Mouse (Mus musculus): ENCODE measurements around the gene Gm7102. TPM values are rescaled to one million over a fixed set of nuclear protein-coding genes. Genes with fewer than 3 reads are reported as not detected.

Gm7102 gene
- polyA plus RNA-seq, 1 experiment from 2014 or later, result not detected

- Histone ChIP-seq H3K9ac (replicated peaks; ENCODE audit: low read length) (peak overlapping the region; percentile 37; the same call in 1 of the 2 replicates), H3K4me1 (ENCODE audit: control insufficient read depth, insufficient read depth, low read length) (peaks cover 8% of the 10 kb centered on the region; the same call in 1 of the 2 replicates), H3K4me3 (replicated peaks; ENCODE audit: low read depth, low read length) (peak overlapping the region; percentile 36), H3K36me3 (ENCODE audit: control insufficient read depth, insufficient read depth, low read length) (no peaks in the 10 kb centered on the region), H3K4me2 (ENCODE audit: low read length) (peak overlapping the region; percentile 69), H3K27ac (replicated peaks; ENCODE audit: low read depth, low read length) (no peak overlapping the region), H3K9me3 (ENCODE audit: control insufficient read depth, low read length) (no peaks in the 10 kb centered on the region), H3K27me3 (ENCODE audit: control insufficient read depth, insufficient read depth, low read length) (no peaks in the 10 kb centered on the region)
- ATAC-seq (ENCODE audit: low FRiP score, low TSS enrichment), result 0 out of 2 replicates have a peak, but pooled peaks have one; percentile 17
- 8% methylated on average over 8 of the region's 8 CpGs for WGBS
- peak; percentile 27 for DNase-seq
Observed at GRCm38 (mm10) chr19:61151372-61151700, 24.8 kb downstream of the Gm7102 start.

- Histone ChIP-seq H3K27ac (replicated peaks; ENCODE audit: low read depth, low read length) (no peak overlapping the region), H3K4me2 (ENCODE audit: low read length) (peak overlapping the region; percentile 58), H3K27me3 (ENCODE audit: control insufficient read depth, insufficient read depth, low read length) (no peaks in the 10 kb centered on the region), H3K9me3 (ENCODE audit: control insufficient read depth, low read length) (no peaks in the 10 kb centered on the region), H3K4me3 (replicated peaks; ENCODE audit: low read depth, low read length) (peak overlapping the region; percentile 47), H3K4me1 (ENCODE audit: control insufficient read depth, insufficient read depth, low read length) (peaks cover 12% of the 10 kb centered on the region), H3K9ac (replicated peaks; ENCODE audit: low read length) (peak overlapping the region; percentile 53; the same call in 1 of the 2 replicates), H3K36me3 (ENCODE audit: control insufficient read depth, insufficient read depth, low read length) (no peaks in the 10 kb centered on the region)
- DNase-seq (no peak), ATAC-seq (ENCODE audit: low FRiP score, low TSS enrichment) (no peak)
- 26% methylated on average over 4 of the region's 4 CpGs for WGBS
Observed at GRCm38 (mm10) chr19:61141299-61141698, 34.8 kb downstream of the Gm7102 start.

- Histone ChIP-seq H3K4me1 (ENCODE audit: control insufficient read depth, insufficient read depth, low read length) (peaks cover 12% of the 10 kb centered on the region), H3K9ac (replicated peaks; ENCODE audit: low read length) (peak within 1 kb of the TSS; percentile 53), H3K4me3 (replicated peaks; ENCODE audit: low read depth, low read length) (peak within 1 kb of the TSS; percentile 47), H3K36me3 (ENCODE audit: control insufficient read depth, insufficient read depth, low read length) (no peaks in the 10 kb centered on the region), H3K27me3 (ENCODE audit: control insufficient read depth, insufficient read depth, low read length) (no peaks in the 10 kb centered on the region), H3K9me3 (ENCODE audit: control insufficient read depth, low read length) (no peaks in the 10 kb centered on the region), H3K27ac (replicated peaks; ENCODE audit: low read depth, low read length) (peak within 1 kb of the TSS; percentile 52; the same call in 1 of the 2 replicates), H3K4me2 (ENCODE audit: low read length) (peak within 1 kb of the TSS; percentile 58)
- DNase-seq (peak; percentile 91), ATAC-seq (ENCODE audit: low FRiP score, low TSS enrichment) (peak; percentile 99)
- 1% methylated on average over 18 of the region's 18 CpGs for WGBS
Observed at GRCm38 (mm10) chr19:61140342-61141206, 35.5 kb downstream of the Gm7102 start, which contains the start of gene Zfp950. Gene Zfp950, minus strand, starts transcription at chr19:61140840.

- Histone ChIP-seq H3K9me3 (ENCODE audit: control insufficient read depth, low read length) (no peaks in the 10 kb centered on the region), H3K4me3 (replicated peaks; ENCODE audit: low read depth, low read length) (no peak overlapping the region), H3K4me1 (ENCODE audit: control insufficient read depth, insufficient read depth, low read length) (peaks cover 12% of the 10 kb centered on the region), H3K27ac (replicated peaks; ENCODE audit: low read depth, low read length) (no peak overlapping the region), H3K27me3 (ENCODE audit: control insufficient read depth, insufficient read depth, low read length) (no peaks in the 10 kb centered on the region), H3K9ac (replicated peaks; ENCODE audit: low read length) (no peak overlapping the region), H3K4me2 (ENCODE audit: low read length) (no peak overlapping the region), H3K36me3 (ENCODE audit: control insufficient read depth, insufficient read depth, low read length) (peaks cover 5% of the 10 kb centered on the region; the same call in 1 of the 2 replicates)
- ATAC-seq (ENCODE audit: low FRiP score, low TSS enrichment), result no peak
- DNase-seq, result no peak
Observed at GRCm38 (mm10) chr19:61138655-61139054, 37.5 kb downstream of the Gm7102 start.

GRCm38 (mm10) chr19:61131096-61131495 lies 45.0 kb downstream of the Gm7102 start:
- Histone ChIP-seq H3K9ac (replicated peaks; ENCODE audit: low read length) (no peak overlapping the region), H3K4me3 (replicated peaks; ENCODE audit: low read depth, low read length) (no peak overlapping the region), H3K36me3 (ENCODE audit: control insufficient read depth, insufficient read depth, low read length) (peaks cover 9% of the 10 kb centered on the region; the same call in 1 of the 2 replicates), H3K9me3 (ENCODE audit: control insufficient read depth, low read length) (no peaks in the 10 kb centered on the region), H3K4me1 (ENCODE audit: control insufficient read depth, insufficient read depth, low read length) (no peaks in the 10 kb centered on the region), H3K4me2 (ENCODE audit: low read length) (no peak overlapping the region), H3K27me3 (ENCODE audit: control insufficient read depth, insufficient read depth, low read length) (no peaks in the 10 kb centered on the region), H3K27ac (replicated peaks; ENCODE audit: low read depth, low read length) (no peak overlapping the region)
- 92% methylated on average over 10 of the region's 10 CpGs for WGBS
- DNase-seq (no peak), ATAC-seq (ENCODE audit: low FRiP score, low TSS enrichment) (no peak)

Other genes starting within 250 kb of the Gm7102 start
- 42.6 and 48.6 TPM in 2 replicates for gene Zfp950, start 35.5 kb downstream of the Gm7102 start, polyA plus RNA-seq (2014; fragmentation: Nextera tagmentation; extraction: Ambion mirVana)
- not detected in 2 replicates for gene Gm6020, start 7.6 kb upstream of the Gm7102 start, polyA plus RNA-seq (2014; fragmentation: Nextera tagmentation; extraction: Ambion mirVana)
- 35.8 and 37.9 TPM in 2 replicates for gene Csf2ra, start 52.1 kb upstream of the Gm7102 start, polyA plus RNA-seq (2014; fragmentation: Nextera tagmentation; extraction: Ambion mirVana)
- not detected in 2 replicates for gene Gm21060, start 120.8 kb upstream of the Gm7102 start, polyA plus RNA-seq (2014; fragmentation: Nextera tagmentation; extraction: Ambion mirVana)

Data from midbrain, embryonic 14.5 days (tissue).